Comparison of ENCODE assay signal across 7 mouse cellular contexts in genomic region chr3:123235495-123235894, GRCm38 (mm10). TPM values are rescaled to one million over a fixed set of nuclear protein-coding genes. Genes with fewer than 3 reads are reported as not detected.
A peak's percentile ranks its signal among the peaks of the same experiment; 100 is the strongest.
DNase-seq lines count a peak whose midpoint lies in the region; ATAC-seq and TF ChIP-seq lines count a peak whose summit lies in the region.

No protein-coding gene starts in this region.

- TF ChIP-seq EP300 in liver, embryonic 14.5 days (IDR thresholded peaks at IDR 0.05; ENCODE audit: low read depth) = no peak
- TF ChIP-seq EP300 in stomach, postnatal 0 days (optimal IDR thresholded peaks at IDR 0.05) = no peak

- no peak for TF ChIP-seq POLR2A in spleen, adult 2 months (IDR thresholded peaks at IDR 0.05; ENCODE audit: low read depth, low read length)

- H3K4me2 ChIP-seq in forebrain, embryonic 16.5 days (ENCODE audit: low read length) = peak overlapping the region; percentile 61
- H3K4me2 ChIP-seq in liver, embryonic 14.5 days (ENCODE audit: low read depth) = peak overlapping the region; percentile 47
- peak overlapping the region; percentile 58 for H3K4me2 ChIP-seq in stomach, postnatal 0 days (replicated peaks; ENCODE audit: low read depth)

- no peaks in the 10 kb centered on the region for H3K9me3 ChIP-seq in forebrain, embryonic 16.5 days (ENCODE audit: control insufficient read depth, low read length)
- H3K9me3 ChIP-seq in liver, embryonic 14.5 days (ENCODE audit: control insufficient read depth, low read length) = no peaks in the 10 kb centered on the region
- no peaks in the 10 kb centered on the region for H3K9me3 ChIP-seq in stomach, postnatal 0 days (ENCODE audit: control insufficient read depth, low read length)

- H3K27me3 ChIP-seq in spleen, adult 2 months (ENCODE audit: control insufficient read depth, insufficient read depth, low read length) = 0 out of 2 replicates have a peak, but pooled peaks cover 3% of the 10 kb centered on the region
- no peaks in the 10 kb centered on the region for H3K27me3 ChIP-seq in forebrain, embryonic 16.5 days (replicated peaks; ENCODE audit: control insufficient read depth, insufficient read depth, low read length)
- H3K27me3 ChIP-seq in liver, embryonic 14.5 days (ENCODE audit: control insufficient read depth, insufficient read depth, low read length) = peaks cover 6% of the 10 kb centered on the region
- no peaks in the 10 kb centered on the region for H3K27me3 ChIP-seq in stomach, postnatal 0 days (ENCODE audit: control insufficient read depth, insufficient read depth, low read length)

- WGBS in spleen, adult 2 months = 51% methylated on average over 7 of the region's 7 CpGs
- WGBS in forebrain, embryonic 16.5 days = 20% methylated on average over 7 of the region's 7 CpGs
- 23% methylated on average over 7 of the region's 7 CpGs for WGBS in liver, embryonic 14.5 days (ENCODE audit: insufficient replicate concordance)
- 25% methylated on average over 7 of the region's 7 CpGs for WGBS in stomach, postnatal 0 days

- peak overlapping the region; percentile 40; the same call in 1 of the 2 replicates for H3K9ac ChIP-seq in forebrain, embryonic 16.5 days (replicated peaks; ENCODE audit: low read depth, low read length)
- no peak overlapping the region for H3K9ac ChIP-seq in liver, embryonic 14.5 days (replicated peaks)
- peak overlapping the region; percentile 53 for H3K9ac ChIP-seq in stomach, postnatal 0 days (ENCODE audit: low read length)

- DNase-seq in spleen, adult 2 months (ENCODE audit: low read depth in 1 of 2, low spot score in 2 of 2) = no peak
- no peak for DNase-seq in spleen, adult 18-20 months
- no peak for DNase-seq in liver, embryonic 14.5 days (ENCODE audit: low read depth in 3 of 3, low spot score in 3 of 3)
- no peak for DNase-seq in stomach, postnatal 0 days (ENCODE audit: low spot score)
- no peak for DNase-seq in spleen, adult 12 weeks (ENCODE audit: low spot score)
- no peak for DNase-seq in thymus, postnatal 14 days

- no peaks in the 10 kb centered on the region for H3K36me3 ChIP-seq in spleen, adult 2 months (ENCODE audit: control insufficient read depth, insufficient read depth, low read length)
- no peaks in the 10 kb centered on the region for H3K36me3 ChIP-seq in forebrain, embryonic 16.5 days (ENCODE audit: control insufficient read depth, insufficient read depth)
- no peaks in the 10 kb centered on the region for H3K36me3 ChIP-seq in liver, embryonic 14.5 days (replicated peaks; ENCODE audit: control insufficient read depth, insufficient read depth, low read depth)
- H3K36me3 ChIP-seq in stomach, postnatal 0 days (ENCODE audit: control insufficient read depth, insufficient read depth, low read length) = no peaks in the 10 kb centered on the region

- no peak for ATAC-seq in forebrain, embryonic 16.5 days
- no peak for ATAC-seq in liver, embryonic 14.5 days (ENCODE audit: insufficient read depth)
- no peak for ATAC-seq in stomach, postnatal 0 days (ENCODE audit: low FRiP score, low TSS enrichment)

- peak overlapping the region; percentile 34; the same call in 1 of the 2 replicates for H3K4me3 ChIP-seq in spleen, adult 2 months (ENCODE audit: extremely low read depth, insufficient read depth, insufficient read length)
- peak overlapping the region; percentile 41 for H3K4me3 ChIP-seq in forebrain, embryonic 16.5 days (replicated peaks; ENCODE audit: low read length)
- peak overlapping the region; percentile 18 to 26; a peak in 2 of 4 replicates for H3K4me3 ChIP-seq in liver, embryonic 14.5 days (ENCODE audit: insufficient read depth in 1 of 2, low read depth in 2 of 2, low read length in 2 of 2)
- H3K4me3 ChIP-seq in stomach, postnatal 0 days (ENCODE audit: low read depth, low read length) = peak overlapping the region; percentile 49

- H3K27ac ChIP-seq in spleen, adult 2 months (ENCODE audit: insufficient read depth, low read length) = peak overlapping the region; percentile 37; the same call in 1 of the 2 replicates
- no peak overlapping the region for H3K27ac ChIP-seq in forebrain, embryonic 16.5 days (ENCODE audit: low read length)
- H3K27ac ChIP-seq in liver, embryonic 14.5 days = no peak overlapping the region
- peak overlapping the region; percentile 50 for H3K27ac ChIP-seq in stomach, postnatal 0 days (replicated peaks)

- TF ChIP-seq CTCF in spleen, adult 2 months (IDR thresholded peaks at IDR 0.05; ENCODE audit: extremely low read depth, insufficient read depth, insufficient read length, insufficient replicate concordance) = no peak
- TF ChIP-seq CTCF in liver, embryonic 14.5 days (IDR thresholded peaks at IDR 0.05; ENCODE audit: low read depth) = no peak
- no peak for TF ChIP-seq CTCF in stomach, postnatal 0 days (IDR thresholded peaks at IDR 0.05; ENCODE audit: low read depth)

- no peaks in the 10 kb centered on the region for H3K4me1 ChIP-seq in spleen, adult 2 months (ENCODE audit: control insufficient read depth, insufficient read depth, insufficient read length)
- H3K4me1 ChIP-seq in forebrain, embryonic 16.5 days (replicated peaks; ENCODE audit: control insufficient read depth, insufficient read depth, low read length) = peaks cover 9% of the 10 kb centered on the region
- no peaks in the 10 kb centered on the region for H3K4me1 ChIP-seq in liver, embryonic 14.5 days (replicated peaks; ENCODE audit: control insufficient read depth in 2 of 2, insufficient read depth in 2 of 2, low read length in 1 of 2)
- no peaks in the 10 kb centered on the region for H3K4me1 ChIP-seq in stomach, postnatal 0 days (replicated peaks; ENCODE audit: control insufficient read depth, insufficient read depth)

RNA-seq across cellular contexts. Expression of gene Synpo2, which starts 0.5 kb away (rescaled TPM):
- polyA plus RNA-seq in spleen, adult 2 months (2012; rRNA removed) = 6.8 and 7.8 TPM in 2 replicates
- polyA plus RNA-seq in forebrain, embryonic 16.5 days (2015; fragmentation: Nextera tagmentation; extraction: Ambion mirVana) = 0.87 and 0.90 TPM in 2 replicates
- 0.03 TPM in 2 replicates for polyA plus RNA-seq in liver, embryonic 14.5 days (2012; rRNA removed)
- 0.04 TPM in 1 of 2 replicates, not detected in the other for polyA plus RNA-seq in liver, embryonic 14.5 days (2014; fragmentation: Nextera tagmentation; extraction: Ambion mirVana)
- 19.9 and 20.7 TPM in 2 replicates for polyA plus RNA-seq in stomach, postnatal 0 days (2015; fragmentation: Nextera tagmentation; extraction: Ambion mirVana)

RNA-seq across cellular contexts. Expression of gene Sec24d, which starts 31.8 kb away (rescaled TPM):
- 17.2 and 26.4 TPM in 2 replicates for polyA plus RNA-seq in spleen, adult 2 months (2012; rRNA removed)
- polyA plus RNA-seq in forebrain, embryonic 16.5 days (2015; fragmentation: Nextera tagmentation; extraction: Ambion mirVana) = 20.6 and 27.1 TPM in 2 replicates
- 9.2 and 9.9 TPM in 2 replicates for polyA plus RNA-seq in liver, embryonic 14.5 days (2012; rRNA removed)
- 16.5 and 18.0 TPM in 2 replicates for polyA plus RNA-seq in liver, embryonic 14.5 days (2014; fragmentation: Nextera tagmentation; extraction: Ambion mirVana)
- polyA plus RNA-seq in stomach, postnatal 0 days (2015; fragmentation: Nextera tagmentation; extraction: Ambion mirVana) = 53.1 and 55.6 TPM in 2 replicates

Comparison
In these comparisons a context has a peak if more than half of its experiments do, and no peak if none do; other contexts are left out.
1. H3K27ac ChIP-seq: peak in spleen, adult 2 months (single experiment) and stomach, postnatal 0 days (single experiment); none in forebrain, embryonic 16.5 days (single experiment) and liver, embryonic 14.5 days (single experiment).
2. Peak in every context shown above with its lines, with median percentiles within 50 percentile points of each other: H3K4me3 ChIP-seq and H3K4me2 ChIP-seq.